Mouse (Mus musculus) adrenal gland, adult 8-10 months (tissue): ENCODE measurements at regions not wholly inside any gene's neighbourhood (a gene's known extent, or its start where the extent isn't known, plus 50 kb on each side); places are given as distances from the start of the nearest gene placed in this dataset.

ENCODE experiments used
- DNase-seq: peaks from one replicate; pipeline ENCODE4 v3.0.0; 2022

- no peak for DNase-seq
Observed at GRCm38 (mm10) chr13:107367639-107368038, 345.7 kb upstream of the Kif2a start.

- DNase-seq: peak; percentile 39
Observed at GRCm38 (mm10) chr13:107365766-107366165, 343.8 kb upstream of the Kif2a start.

GRCm38 (mm10) chr13:107365241-107365640 lies 343.3 kb upstream of the Kif2a start:
- DNase-seq: no peak

- DNase-seq: peak; percentile 24
Observed at GRCm38 (mm10) chr13:107362806-107363687, 341.1 kb upstream of the Kif2a start.

GRCm38 (mm10) chr13:107340802-107341364 lies 319.0 kb upstream of the Kif2a start:
- no peak for DNase-seq

- no peak for DNase-seq
Observed at GRCm38 (mm10) chr13:107338111-107338510, 316.2 kb upstream of the Kif2a start.

GRCm38 (mm10) chr13:107337111-107337510 lies 315.2 kb upstream of the Kif2a start:
- no peak for DNase-seq

GRCm38 (mm10) chr13:107329348-107329747 lies 307.4 kb upstream of the Kif2a start:
- DNase-seq: no peak

- peak; percentile 28 for DNase-seq
Observed at GRCm38 (mm10) chr13:107325707-107326495, 304.0 kb upstream of the Kif2a start.

GRCm38 (mm10) chr13:107314746-107315145 lies 292.8 kb upstream of the Kif2a start:
- no peak for DNase-seq

- DNase-seq: no peak
Observed at GRCm38 (mm10) chr13:107308958-107309639, 287.2 kb upstream of the Kif2a start.

GRCm38 (mm10) chr13:107308404-107308803 lies 286.5 kb upstream of the Kif2a start:
- DNase-seq: no peak

GRCm38 (mm10) chr13:107306958-107307357 lies 285.0 kb upstream of the Kif2a start:
- DNase-seq: no peak

GRCm38 (mm10) chr13:107306232-107306631 lies 284.3 kb upstream of the Kif2a start:
- no peak for DNase-seq

GRCm38 (mm10) chr13:107305738-107306137 lies 283.8 kb upstream of the Kif2a start:
- DNase-seq: no peak

GRCm38 (mm10) chr13:107303878-107304277 lies 282.0 kb upstream of the Kif2a start:
- DNase-seq: no peak

GRCm38 (mm10) chr13:107303322-107303721 lies 281.4 kb upstream of the Kif2a start:
- DNase-seq: no peak

- DNase-seq: no peak
Observed at GRCm38 (mm10) chr13:107300792-107301191, 278.9 kb upstream of the Kif2a start.

GRCm38 (mm10) chr13:107264581-107264980 lies 242.7 kb upstream of the Kif2a start:
- DNase-seq: no peak

GRCm38 (mm10) chr13:107261479-107262050 lies 239.6 kb upstream of the Kif2a start:
- no peak for DNase-seq

- DNase-seq: no peak
Observed at GRCm38 (mm10) chr13:107260274-107260673, 238.3 kb upstream of the Kif2a start.
